Mouse (Mus musculus) ES-E14 (cell line): ENCODE data around the gene Nudt9.
A peak's percentile ranks its signal among the peaks of the same experiment; 100 is the strongest.

Experiments
- CHD2 ChIP-seq: IDR thresholded peaks from 2 replicates; pipeline ENCODE4 v1.6.1; 2014; ENCODE audit warnings: mild to moderate bottlenecking, low read depth, low read length, inconsistent platforms
- HCFC1 ChIP-seq: IDR thresholded peaks from 2 replicates; pipeline ENCODE4 v1.6.1; 2012; ENCODE audit warnings: low read length, inconsistent platforms, borderline replicate concordance; ENCODE audit not compliant: insufficient read depth
- MAFK ChIP-seq: IDR thresholded peaks from 2 replicates; pipeline ENCODE4 v1.6.1; 2014; ENCODE audit warnings: mild to moderate bottlenecking, low read depth, low read length, inconsistent platforms; ENCODE audit not compliant: insufficient read depth
- ZC3H11A ChIP-seq: IDR thresholded peaks from 2 replicates; pipeline ENCODE4 v1.6.1; 2012; ENCODE audit warnings: low read depth, mild to moderate bottlenecking, inconsistent platforms, low read length, borderline replicate concordance
- ZNF384 ChIP-seq: IDR thresholded peaks from 2 replicates; pipeline ENCODE4 v1.6.1; 2012; ENCODE audit warnings: low read depth, low read length, inconsistent platforms

GRCm38 (mm10) chr5:104002549-104003255 is 43.4 kb upstream of the Nudt9 start:
- TF ChIP-seq MAFK, result 0 out of 2 replicates have a peak, but pooled peaks have one; percentile 9
- no peak for TF ChIP-seq HCFC1
- TF ChIP-seq ZC3H11A, result no peak
- no peak for TF ChIP-seq CHD2
- no peak for TF ChIP-seq ZNF384
